Mouse (Mus musculus) neutrophil, adult 59 days (primary cell): Measurements from ENCODE around the gene Olfr239. TPM values are rescaled to one million over a fixed set of nuclear protein-coding genes. Genes with fewer than 3 reads are reported as not detected.

Source experiments
- total RNA-seq, 2 experiments: library from RNA; stranded (reverse); gene quantifications; 1 replicate in 1 of 2; 2 replicates in 1 of 2; pipeline ENCODE4 v1.2.4; 2023

The Olfr239 gene
- total RNA-seq = not detected

GRCm38 (mm10) chr17:33191002-33191401 lies at the start of gene Olfr239:
Olfr239 (plus strand) TSS chr17:33191302.

GRCm38 (mm10) chr17:33168147-33168546 lies 23.0 kb upstream of the Olfr239 start, which contains the start of gene Olfr55:
Olfr55 (plus strand) TSS chr17:33168447.

DNA sequence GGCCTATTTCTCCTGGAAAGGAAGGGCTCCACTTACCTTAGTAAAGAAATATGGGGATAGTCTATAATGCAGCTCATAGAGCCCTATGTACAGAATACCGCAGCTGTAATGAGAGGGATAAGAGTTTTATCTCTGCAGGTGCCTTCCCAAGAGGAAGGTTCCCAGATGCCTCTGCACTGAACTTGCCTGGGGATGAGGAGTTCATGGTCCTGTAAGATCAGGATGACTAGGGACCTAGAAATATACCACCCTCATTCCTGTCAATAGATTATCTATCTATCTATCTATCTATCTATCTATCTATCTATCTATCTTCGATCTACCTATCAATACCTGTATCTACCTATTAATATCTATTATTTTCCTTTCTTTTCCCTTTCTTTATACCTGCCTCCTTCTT lies 30.5 kb downstream of the Olfr239 start, which contains the start of gene Olfr1564:
Olfr1564 (minus strand) TSS at position 101 of the 400 bp plus-strand sequence.

Other genes starting within 250 kb of the Olfr239 start
- gene Cyp4f13, start 243.9 kb upstream of the Olfr239 start, total RNA-seq = 10 to 100 TPM; 75.3 to 82.0 TPM
- 1 to 10 TPM; 6.0 to 8.0 TPM for gene Zfp472, start 225.5 kb upstream of the Olfr239 start, total RNA-seq
- 1 to 10 TPM; 4.2 to 4.4 TPM for gene Zfp952, start 198.2 kb upstream of the Olfr239 start, total RNA-seq
- gene Zfp763, start 157.9 kb upstream of the Olfr239 start, total RNA-seq = 1 to 10 TPM in 1 of 2 experiments, under 1 TPM in 1; 0.84 to 1.5 TPM
- gene 4921501E09Rik, start 123.2 kb upstream of the Olfr239 start, total RNA-seq = not detected
- gene Zfp563, start 102.0 kb upstream of the Olfr239 start, total RNA-seq = 1 to 10 TPM; 1.8 to 2.8 TPM
- not detected for gene Morc2b, start 51.6 kb upstream of the Olfr239 start, total RNA-seq
- gene Olfr55, start 22.9 kb upstream of the Olfr239 start, total RNA-seq = not detected
- gene Olfr1564, start 30.4 kb downstream of the Olfr239 start, total RNA-seq = not detected
- gene Zfp955a, start 63.8 kb downstream of the Olfr239 start, total RNA-seq = 1 to 10 TPM; 1.8 to 2.2 TPM
- under 1 TPM in 1 of 2 experiments, not detected in 1; 0.07 TPM for gene Olfr63, start 73.4 kb downstream of the Olfr239 start, total RNA-seq
- gene Zfp955b, start 98.2 kb downstream of the Olfr239 start, total RNA-seq = 1 to 10 TPM; 2.6 TPM
- gene Zfp81, start 167.6 kb downstream of the Olfr239 start, total RNA-seq = 1 to 10 TPM; 5.4 to 5.7 TPM
- gene Zfp101, start 203.3 kb downstream of the Olfr239 start, total RNA-seq = 1 to 10 TPM; 7.0 to 7.8 TPM
- not detected for gene Actl9, start 241.6 kb downstream of the Olfr239 start, total RNA-seq